Mouse (Mus musculus): ENCODE measurements at regions not wholly inside any gene's neighbourhood (a gene's known extent, or its start where the extent isn't known, plus 50 kb on each side); places are given as distances from the start of the nearest gene placed in this dataset.

- DNase-seq (ENCODE audit: low read depth, low spot score), result no peak
These were observed 234.2 kb downstream of the Il20rb start for GRCm38 (mm10) chr9:100252409-100252808.
